Mouse (Mus musculus): ENCODE results near the gene Pgap1.

Pgap1 gene

DNA sequence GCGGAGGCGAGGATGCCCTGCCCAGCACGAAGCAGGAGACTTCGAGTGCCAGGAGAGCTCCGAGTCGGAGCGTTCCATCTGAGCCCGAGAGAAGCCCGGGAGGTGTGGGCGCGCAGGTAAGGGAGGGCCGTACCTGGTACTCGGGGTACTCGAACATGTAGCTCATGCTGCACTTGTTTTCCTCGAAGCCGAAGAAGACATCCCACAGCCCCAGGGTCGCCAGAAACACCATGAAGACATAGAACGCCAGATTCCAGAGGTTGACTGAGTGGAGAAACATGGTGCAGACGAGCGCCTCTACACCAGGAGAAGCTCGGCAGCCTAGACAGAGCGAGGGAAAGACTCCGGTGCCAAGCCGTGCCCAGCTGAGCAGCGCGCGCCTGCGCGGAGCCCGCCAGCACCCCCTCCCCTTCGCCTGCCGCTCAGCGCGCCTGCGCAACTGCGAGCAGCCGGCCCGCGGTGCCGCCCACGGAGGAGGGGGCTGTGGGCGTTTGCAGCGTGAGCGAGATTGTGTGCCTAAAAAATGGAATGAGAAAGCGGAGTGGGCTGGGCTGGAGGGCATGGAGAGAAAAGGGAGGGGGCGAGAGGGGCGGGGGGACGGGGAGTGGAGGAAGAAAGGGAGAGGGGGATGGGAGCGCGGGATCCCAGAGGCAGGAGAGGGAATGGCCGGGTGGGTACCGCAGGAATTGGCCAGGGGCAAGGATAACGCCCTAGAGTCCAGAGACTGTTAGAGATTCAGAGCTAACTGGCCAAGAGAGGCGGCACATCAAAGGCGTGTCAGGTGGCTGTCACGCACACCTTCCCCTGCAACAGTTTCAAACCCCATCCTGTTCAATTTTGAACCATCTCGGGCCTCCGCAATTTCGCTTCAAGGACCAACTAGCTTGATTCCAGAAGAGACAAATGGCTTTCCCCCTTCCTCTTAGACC, at the start of gene Pgap1:
TSS of gene Pgap1 (minus strand) at position 384 of the 929 bp plus-strand sequence.
- DNase-seq (ENCODE audit: low spot score in 2 of 2): peak; percentile 89 to 92

DNA sequence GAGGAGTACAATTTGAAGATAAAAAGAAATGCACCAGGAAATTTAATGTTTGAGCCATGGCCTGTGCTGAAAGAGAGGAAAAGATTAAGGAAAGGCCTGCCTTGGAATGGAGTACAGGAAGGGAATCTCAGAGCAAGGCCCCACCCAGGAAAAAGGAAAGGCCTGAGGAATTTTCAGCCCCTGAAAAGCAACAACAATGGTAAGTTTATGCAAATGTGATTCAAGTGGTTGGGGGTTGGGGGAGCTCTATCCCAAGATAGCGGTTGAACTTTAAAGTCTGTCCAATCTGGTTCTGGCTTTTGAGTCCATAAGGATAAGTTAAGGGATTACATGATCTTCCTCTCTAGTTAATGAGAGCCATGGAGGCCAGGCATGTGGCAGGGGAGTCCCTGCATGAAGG, 49.5 kb upstream of the Pgap1 start:
- no peak for DNase-seq (ENCODE audit: low spot score in 2 of 2)

DNA sequence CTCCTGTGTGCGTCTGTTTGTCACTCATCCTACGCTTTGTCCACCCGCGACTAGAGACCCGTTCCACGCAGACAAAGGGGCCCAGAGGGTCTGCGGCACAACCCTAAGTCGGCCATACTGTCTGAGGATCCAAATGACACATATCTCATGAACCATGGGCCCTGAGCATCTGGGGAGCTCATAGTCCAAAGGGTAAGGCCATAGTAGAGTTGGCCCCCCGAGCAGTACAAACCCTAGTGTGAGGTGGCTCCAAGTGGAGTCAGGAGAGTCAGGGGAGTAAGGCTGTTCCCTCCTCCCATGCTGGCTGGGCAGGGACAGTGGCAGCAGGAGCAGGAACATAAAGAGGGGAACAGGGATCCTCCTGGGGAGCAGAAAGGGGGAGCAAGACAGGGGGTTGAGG, 44.2 kb upstream of the Pgap1 start:
- DNase-seq (ENCODE audit: low spot score in 2 of 2): no peak

DNA sequence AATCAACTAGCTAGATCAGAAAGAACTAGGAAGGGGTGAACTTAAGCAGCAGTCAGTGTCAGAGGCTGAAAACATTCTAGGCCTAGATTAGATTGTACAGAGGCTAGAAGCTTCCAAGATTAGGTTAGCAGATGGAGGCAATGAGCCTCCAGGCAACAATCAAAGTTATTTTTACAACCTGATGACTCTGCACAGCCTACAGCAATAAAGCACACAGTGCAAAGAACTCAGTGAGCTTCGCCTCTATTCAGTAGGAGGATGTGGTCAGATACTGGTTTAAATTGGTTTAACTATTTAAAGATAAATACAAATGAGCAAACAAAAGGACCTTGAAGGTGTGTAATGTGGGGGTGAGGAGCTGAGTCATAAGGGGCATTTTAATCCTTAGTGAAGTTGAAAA, 42.8 kb upstream of the Pgap1 start:
- DNase-seq (ENCODE audit: low spot score in 2 of 2): no peak

DNA sequence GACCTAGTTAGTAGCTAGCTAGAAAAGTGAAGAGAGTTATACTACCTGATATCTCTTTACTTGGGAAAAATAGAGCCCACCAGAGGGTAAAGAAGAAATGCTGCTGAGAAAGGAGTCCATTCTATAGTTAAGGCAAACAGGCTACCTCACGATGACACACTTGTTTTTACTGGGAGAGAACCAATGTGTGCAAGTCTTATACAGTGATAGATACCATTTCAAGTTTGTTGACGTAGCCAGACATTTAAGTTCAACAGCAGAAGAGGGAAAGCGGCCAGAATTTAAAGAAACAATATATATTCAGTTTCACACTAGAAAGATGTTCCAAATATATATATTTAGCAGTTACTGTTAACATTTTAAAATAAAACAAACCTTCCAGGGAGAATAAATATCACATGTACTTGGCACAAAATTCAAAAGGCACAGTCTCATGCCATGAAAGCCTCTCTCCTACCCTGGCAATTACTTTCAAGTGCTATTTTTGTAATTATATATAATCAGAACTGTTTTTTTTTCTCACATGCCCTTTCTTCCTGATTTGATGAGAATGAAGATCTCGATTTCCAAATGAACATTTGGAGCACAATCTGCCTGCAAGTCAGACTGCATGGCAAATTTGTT, 40.2 kb upstream of the Pgap1 start:
- no peak for DNase-seq (ENCODE audit: low spot score in 2 of 2)

DNA sequence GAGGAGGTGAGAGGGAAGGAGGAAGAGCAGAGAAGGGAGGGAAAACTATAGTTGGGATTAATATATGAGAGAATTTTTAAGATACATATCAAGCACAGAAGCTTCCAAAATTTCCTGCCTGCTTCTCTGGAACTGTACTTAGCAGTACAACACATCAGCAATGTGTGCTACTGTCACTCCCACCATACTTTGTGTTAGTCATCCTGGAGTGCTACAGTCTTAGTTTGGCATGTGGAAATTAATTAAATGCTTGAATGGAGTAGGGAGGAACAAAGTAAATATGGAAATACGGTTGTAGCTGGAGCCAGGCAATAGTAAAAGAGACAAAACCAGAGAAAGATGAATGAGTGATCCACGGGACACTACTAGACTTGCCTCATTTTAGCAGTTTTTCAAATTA, 38.7 kb upstream of the Pgap1 start:
- no peak for DNase-seq (ENCODE audit: low spot score in 2 of 2)

DNA sequence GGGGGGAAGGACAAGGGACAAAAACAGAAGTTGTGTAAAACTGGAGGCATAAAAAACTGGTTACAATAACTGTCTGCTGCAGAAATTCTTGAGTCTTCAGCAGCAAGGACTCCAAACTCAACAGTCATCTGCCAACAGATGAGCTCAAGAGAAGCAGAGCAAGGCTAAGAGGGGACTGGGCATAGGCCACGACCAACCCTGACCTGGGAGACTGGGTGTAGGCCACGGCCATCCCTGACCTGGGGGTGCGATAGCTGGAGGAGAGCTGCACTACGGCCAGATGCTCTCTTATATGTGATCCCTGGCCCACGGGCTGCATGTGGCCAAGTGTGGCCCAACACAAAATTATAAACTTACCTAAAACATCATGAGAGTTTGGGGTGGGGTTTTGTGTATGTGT, 29.6 kb upstream of the Pgap1 start:
- no peak for DNase-seq (ENCODE audit: low spot score in 2 of 2)

DNA sequence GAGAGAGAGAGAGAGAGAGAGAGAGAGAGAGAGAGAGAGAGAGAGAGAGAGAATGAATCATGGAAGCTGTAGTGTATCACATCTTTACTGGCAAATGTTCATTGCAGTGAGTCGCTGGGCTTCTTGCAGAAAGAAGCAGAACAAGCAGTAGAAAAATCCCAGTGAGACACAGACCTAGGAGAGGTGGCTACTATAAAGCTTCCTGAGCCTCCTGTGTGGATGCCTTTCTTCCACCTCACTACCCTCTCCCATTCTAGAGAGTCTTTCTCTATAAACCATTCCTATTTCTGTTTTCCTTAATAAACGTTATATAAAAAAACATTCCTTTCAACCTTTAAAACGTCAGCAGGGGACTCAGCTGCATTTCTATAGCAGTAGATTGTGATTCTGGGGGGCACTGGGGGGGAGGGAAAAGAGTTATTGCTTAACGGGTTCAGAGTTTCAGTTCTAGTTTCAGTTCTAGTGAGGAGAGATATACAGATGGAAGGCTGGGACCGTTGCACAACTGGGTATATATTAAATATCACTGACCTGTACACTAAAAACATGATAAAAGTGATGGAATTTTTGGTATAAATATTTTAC, 28.6 kb upstream of the Pgap1 start:
- no peak for DNase-seq (ENCODE audit: low spot score in 2 of 2)

DNA sequence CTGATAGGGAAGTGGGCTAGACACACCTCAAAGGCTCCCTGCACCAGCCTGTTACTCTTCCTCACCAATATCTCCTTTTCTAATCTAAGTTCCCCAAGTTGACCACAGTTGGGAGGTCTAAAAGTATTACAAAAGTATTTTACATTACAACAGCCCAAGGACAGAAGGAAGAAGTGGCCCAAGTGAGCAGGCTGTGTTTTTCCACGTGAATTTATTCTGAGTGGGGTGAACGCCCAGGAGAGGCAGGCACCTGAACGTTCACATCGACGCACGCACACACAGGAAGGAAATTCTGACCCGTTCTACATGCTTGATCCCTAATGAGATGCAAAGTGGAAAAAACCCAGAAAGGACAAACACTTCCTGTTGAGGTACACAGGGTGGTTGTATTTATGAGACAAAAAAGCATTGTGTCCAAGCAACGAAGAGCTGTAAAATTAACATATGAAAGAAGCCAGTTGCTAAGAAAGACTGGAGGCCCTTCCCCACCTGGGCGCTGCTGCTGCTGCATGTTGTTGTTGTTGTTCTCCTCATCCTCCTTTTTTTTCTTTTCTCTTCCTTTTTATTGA, 27.9 kb upstream of the Pgap1 start:
- no peak for DNase-seq (ENCODE audit: low spot score in 2 of 2)

DNA sequence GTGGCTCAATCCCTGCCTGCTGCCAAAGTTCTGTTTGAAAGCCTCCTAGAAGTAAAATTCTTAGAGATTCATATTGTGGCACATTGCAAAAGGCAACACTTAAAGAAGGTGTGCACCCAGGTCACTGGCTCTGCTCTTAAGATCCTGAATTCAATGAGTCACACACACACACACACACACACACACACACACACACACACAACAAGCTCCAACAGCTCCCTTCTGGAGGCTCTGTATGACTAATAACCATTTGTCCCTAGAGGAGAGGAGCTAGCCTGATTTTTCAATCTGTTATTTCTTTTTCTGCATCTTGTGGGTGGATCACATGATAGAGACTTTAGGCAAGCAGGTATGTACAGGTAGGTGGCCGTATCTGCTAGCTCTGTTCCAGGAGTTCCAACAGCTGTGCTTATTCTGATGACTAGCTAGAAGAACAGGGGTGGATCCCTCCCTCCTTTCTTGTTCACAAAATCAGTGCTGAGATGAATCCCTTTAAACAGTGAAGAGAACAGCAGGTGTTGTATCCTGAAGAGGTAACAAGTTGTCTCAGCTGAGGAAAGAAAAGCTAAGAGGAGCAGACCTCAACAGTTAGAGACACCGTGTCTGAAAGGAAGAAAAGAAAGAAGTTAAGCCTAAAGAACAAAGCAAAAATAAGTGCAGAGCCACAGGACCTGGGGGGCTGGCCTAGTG, 27.2 kb upstream of the Pgap1 start:
- DNase-seq (ENCODE audit: low spot score in 2 of 2): no peak

DNA sequence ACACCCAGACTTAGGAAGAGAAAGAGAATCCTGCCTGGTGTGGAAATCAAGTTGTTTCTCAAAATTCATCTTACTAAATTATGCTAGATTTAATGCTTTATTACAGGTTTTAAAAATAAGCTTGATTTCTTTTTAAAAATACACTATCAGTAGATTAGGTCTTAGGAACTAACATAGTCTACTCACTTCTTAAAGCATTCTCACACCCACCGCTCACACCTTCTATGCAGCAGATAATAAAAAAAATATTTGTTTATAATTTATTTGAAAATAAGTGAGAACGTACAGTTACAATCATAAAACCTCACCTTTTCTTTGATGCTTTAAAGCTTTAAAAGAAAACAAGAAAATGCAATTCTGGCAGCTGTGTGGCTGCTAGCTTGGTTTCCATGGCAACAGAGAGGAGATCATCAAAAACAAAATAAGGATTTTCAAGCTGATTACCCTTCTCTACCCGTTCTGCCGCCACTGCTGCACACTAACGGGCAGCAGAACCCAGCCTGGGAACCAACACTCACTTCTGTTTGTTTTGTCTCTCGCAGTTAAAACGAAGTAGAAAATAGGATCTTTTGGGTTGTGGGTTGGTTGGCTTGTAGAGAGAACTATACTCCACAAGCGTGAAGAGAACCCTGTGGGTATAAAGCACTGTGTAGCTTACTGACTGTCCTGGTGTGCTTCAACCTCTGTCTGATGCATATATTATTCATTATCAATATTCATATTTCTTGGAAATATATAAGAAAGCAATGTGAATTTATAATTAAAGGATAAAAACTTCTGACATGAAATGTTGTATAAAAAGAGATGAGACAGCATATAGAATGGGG, 21.1 kb upstream of the Pgap1 start:
- DNase-seq (ENCODE audit: low spot score in 2 of 2): peak in 1 of 2 experiments; percentile 7

DNA sequence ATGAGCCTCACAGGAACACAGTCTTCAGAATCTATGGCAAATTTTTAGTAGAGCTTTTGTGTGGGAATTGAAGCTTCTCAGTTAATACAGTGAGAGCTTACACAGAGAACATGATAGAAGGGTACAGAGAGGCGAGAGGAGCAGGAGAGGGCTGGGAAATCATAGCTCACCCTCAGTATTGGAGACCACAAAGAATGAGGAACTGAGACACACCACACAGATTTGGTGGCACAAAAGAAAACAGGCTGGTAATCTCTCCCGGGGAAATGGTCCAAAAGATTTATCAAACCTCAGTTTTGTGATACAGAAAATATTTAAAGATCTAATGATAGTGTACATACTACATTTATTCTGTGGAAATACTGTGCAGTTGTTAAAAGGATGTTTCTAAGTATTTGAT, 11.6 kb upstream of the Pgap1 start:
- DNase-seq (ENCODE audit: low spot score in 2 of 2): no peak

DNA sequence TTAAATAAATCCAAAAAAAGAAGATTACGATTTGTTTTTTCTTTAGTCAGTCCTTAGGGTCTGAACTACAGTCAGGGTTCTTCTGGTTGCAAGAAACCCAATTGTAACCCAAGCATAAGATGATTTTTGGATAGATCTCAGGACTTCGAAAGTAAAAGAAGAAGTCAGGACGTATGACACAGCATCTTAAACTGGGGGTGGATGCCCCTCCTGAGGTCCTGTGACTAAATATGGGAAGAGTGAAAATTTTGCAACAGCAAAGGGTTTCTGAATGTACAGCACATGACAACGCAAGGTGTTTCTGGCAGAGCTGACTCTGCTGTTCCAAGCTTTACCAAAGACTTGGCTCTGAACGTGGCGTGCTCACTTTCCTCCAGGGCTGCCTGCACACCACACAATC, 6.4 kb upstream of the Pgap1 start:
- DNase-seq (ENCODE audit: low spot score in 2 of 2): no peak

DNA sequence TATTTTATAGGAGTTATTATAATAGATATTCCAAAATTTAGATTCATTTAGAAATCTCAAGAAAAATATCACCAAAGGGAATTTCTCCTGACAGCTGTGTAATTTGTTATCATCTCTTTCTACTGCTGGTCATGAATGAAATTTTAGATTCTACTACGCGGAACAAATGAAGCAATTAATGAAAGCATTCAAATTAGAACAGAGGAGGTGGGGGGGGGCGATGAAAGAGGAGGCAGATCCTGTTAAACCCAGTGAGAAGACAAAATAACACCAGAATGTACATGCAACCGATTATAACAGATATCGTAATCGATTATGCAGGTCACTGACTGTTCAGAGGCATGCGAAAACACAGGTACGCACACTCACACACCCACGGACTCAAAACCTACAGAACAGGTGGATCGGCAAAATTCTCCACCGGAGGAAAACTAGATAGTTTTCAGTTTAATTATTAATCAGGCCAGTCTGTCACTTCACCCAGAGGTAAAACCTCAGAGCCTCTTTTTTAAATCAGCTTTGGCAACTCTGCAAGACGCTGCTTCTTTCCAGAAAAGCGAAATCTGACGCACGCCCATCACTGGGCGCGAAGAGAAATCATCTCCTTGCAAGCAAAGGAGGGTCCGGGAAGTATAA, 780 bp downstream of the Pgap1 start:
- DNase-seq (ENCODE audit: low spot score in 2 of 2): no peak

DNA sequence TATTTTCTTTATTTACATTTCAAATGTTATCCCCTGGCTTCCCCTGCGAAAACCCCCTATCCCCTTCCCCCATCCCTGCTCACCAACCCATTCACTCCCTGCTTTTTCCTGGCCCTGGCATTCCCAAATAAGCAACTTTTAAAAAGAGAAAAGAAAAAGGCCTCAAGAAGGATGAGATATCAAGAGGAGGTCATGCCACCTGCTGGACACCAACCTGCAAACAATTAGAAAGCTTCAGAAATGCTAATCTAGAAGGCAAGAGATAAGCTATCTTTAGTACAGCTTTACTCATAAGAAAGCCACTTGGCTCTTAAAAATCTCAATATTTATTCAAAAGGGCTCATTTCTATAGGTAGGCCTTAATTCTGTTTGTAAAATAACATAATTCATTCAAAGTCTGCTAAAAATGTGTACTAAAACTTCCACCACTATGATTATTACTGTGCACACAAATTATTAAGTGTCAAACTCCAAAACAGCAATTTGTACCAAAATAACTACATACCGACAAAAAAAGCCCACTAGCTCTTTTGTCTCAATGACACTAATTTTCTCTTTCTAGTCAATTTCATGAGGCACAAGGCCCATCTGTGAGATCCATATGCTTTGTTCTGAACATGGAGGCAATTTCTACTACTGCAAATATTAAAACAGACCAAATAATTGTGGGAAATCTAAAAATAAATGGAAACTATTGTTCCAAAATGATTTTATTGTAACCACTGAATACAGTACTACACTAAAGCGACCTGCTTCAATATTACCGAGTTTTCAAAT, 1.9 kb downstream of the Pgap1 start:
- no peak for DNase-seq (ENCODE audit: low spot score in 2 of 2)

DNA sequence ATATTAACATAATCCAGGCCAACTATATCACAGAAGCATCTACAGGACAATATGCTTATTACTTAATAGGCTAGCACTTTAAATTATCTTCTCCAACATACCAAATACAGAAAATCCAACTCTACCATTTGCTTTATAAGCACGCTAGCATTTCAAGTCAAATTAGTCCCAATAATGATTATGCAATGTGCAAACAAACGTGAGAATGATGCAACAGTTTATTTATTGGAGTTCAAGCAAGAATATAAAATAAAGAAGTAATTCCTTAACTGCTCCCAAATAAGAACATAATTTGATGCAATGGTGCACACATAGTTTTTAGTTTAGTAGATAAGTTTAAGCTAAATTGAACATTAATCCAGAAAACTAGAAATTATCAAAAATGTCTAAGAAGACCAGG, 4.9 kb downstream of the Pgap1 start:
- no peak for DNase-seq (ENCODE audit: low spot score in 2 of 2)

DNA sequence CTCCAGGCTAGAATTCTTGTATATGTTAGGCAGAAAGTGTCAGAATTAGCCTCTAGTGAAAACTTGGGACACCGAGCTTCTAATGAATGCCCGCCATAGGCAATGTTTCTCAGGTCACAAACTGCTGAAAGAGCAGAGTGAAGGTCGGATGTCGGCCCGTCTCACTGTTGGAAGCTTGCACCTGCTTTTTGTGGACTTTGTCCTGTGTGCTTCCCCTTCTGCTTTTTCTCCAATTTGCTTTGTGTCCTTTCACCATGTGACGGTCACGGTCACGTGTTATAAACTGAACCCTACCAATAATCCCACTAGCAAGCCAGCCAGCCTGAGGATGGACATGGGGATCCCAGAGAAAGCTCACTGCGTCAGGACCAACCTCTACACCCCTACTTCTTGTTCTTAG, 12.3 kb downstream of the Pgap1 start:
- no peak for DNase-seq (ENCODE audit: low spot score in 2 of 2)

DNA sequence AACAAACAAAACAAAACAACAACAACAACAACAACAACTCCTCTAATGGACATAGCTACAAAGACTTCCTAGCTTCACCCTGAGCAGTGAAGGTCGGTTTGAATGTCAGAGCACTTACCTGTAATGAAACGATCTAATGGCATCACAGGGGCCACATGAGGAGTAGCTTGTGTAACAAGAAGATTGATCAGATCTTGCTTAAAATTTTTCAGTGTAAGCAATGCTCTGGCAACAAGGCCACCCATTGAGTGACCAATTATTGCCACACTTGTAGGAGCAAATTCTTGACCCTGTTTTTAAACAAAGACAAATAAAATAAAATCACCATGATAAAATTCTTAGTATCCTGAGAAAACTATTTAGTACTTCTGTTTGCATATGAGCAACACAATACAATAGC, 14.6 kb downstream of the Pgap1 start:
- DNase-seq (ENCODE audit: low spot score in 2 of 2): no peak

DNA sequence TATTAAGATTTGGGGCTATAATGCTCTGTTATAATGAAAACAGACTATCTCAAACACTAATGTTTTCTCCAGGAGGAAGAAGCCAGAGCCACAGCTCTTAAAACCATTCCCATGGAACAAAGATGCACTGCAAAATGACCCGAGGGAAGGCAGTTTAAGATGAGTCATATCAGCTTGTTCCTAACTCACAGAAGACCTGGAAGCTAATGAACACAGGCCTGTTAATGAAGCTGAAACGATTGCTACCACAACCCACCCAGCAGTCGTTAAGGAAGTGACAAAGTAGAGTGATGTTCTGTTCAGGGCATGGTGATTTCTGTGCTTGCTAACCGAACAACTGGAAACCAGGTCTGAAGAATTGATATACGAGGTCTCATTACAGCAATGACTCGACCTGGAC, 26.3 kb downstream of the Pgap1 start:
- DNase-seq (ENCODE audit: low spot score in 2 of 2): no peak

DNA sequence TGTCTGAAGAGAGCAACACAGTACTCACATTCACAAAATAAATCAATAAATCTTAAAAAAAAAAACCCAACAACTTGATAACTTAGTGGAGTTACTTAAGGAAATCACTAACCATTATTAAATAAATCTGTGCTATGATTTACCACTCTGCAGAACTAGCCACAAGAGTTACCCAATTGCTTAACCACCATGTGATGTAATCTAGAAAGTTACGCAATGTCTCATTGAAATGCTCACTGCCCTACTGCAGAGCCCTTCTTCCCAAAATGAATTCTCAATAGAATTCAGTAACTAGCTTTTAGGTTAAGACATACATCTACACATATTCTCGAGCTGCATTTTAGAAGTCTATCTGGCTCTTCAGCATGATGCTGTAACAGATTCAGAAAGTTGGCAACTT, 33.8 kb downstream of the Pgap1 start:
- DNase-seq (ENCODE audit: low spot score in 2 of 2): no peak

Data from cerebellum, postnatal 4 days (tissue).